Mouse (Mus musculus) embryonic facial prominence, embryonic 14.5 days (tissue): ENCODE results near the gene Hist1h4n. TPM values are rescaled to one million over a fixed set of nuclear protein-coding genes. Genes with fewer than 3 reads are reported as not detected.
A peak's percentile ranks its signal among the peaks of the same experiment; 100 is the strongest.
"Not testable (repeated sequence)": the region's sequence is repeated elsewhere in the genome, so short reads cannot be mapped to it uniquely, and the experiment has no call there.

Experiments used
- ATAC-seq: fragments of 200-750 bp; cut with Nextera tagmentation; 2 replicates; pipeline ENCODE4 v1.8.0; 2017; ENCODE audit warnings: low read depth, moderate number of reproducible peaks, moderate TSS enrichment
- DNase-seq: peaks from one replicate; pipeline ENCODE4 v3.0.0-alpha.2; 2015; ENCODE audit warnings: low spot score
- H3K27ac ChIP-seq: fragments of 300-500 bp; sonication (generic); replicated peaks from 2 replicates; pipeline ENCODE4 v1.5.1; 2014; ENCODE audit warnings: low read depth, mild to moderate bottlenecking, low read length, moderate library complexity
- H3K27me3 ChIP-seq: fragments of 300-500 bp; sonication (generic); replicated peaks from 2 replicates; pipeline ENCODE4 v1.6.1; 2014; ENCODE audit warnings: low read length; ENCODE audit not compliant: control insufficient read depth, insufficient read depth
- H3K36me3 ChIP-seq: fragments of 300-500 bp; sonication (generic); 2 replicates; pipeline ENCODE4 v1.6.1; 2014; ENCODE audit warnings: low read length, mixed read lengths; ENCODE audit not compliant: control insufficient read depth, insufficient read depth
- H3K4me1 ChIP-seq: fragments of 300-500 bp; sonication (generic); 2 replicates; pipeline ENCODE4 v1.6.1; 2014; ENCODE audit warnings: antibody characterized with exemption, low read length; ENCODE audit not compliant: control insufficient read depth, insufficient read depth
- H3K4me2 ChIP-seq: fragments of 300-500 bp; sonication (generic); 2 replicates; pipeline ENCODE4 v1.6.1; 2014; ENCODE audit warnings: low read depth, mild to moderate bottlenecking, low read length, moderate library complexity, mixed read lengths
- H3K4me3 ChIP-seq: fragments of 300-500 bp; sonication (generic); 2 replicates; pipeline ENCODE4 v1.5.1; 2014; ENCODE audit warnings: low read depth, mild to moderate bottlenecking, low read length
- H3K9ac ChIP-seq: fragments of 300-500 bp; sonication (generic); 2 replicates; pipeline ENCODE4 v1.6.1; 2014; ENCODE audit warnings: low read depth, mild to moderate bottlenecking, low read length, moderate library complexity, mixed read lengths
- H3K9me3 ChIP-seq: fragments of 300-500 bp; sonication (generic); 2 replicates; pipeline ENCODE4 v1.6.1; 2016; ENCODE audit warnings: low read length; ENCODE audit not compliant: control insufficient read depth
- WGBS: fragments of 180-500 bp; shearing (Covaris S2); extraction: QIAGEN DNeasy Blood & Tissue Kit; methylation state at CpG from one replicate; pipeline ENCODE4 v1.1.7; 2014; 5-methylcytosine and 5-hydroxymethylcytosine counted together
- polyA plus RNA-seq: library from polyadenylated mRNA; unstranded; fragments of >200 nt; fragmentation: Nextera tagmentation; extraction: Ambion mirVana; gene quantifications from 2 replicates; pipeline ENCODE4 v1.2.1, GENCODE M21; 2014

Hist1h4n gene
- polyA plus RNA-seq, 1 experiment from 2014 or later, result 16.4 TPM

- ATAC-seq, result 0 out of 2 replicates have a peak, but pooled peaks have one; percentile 10
- H3K27me3 ChIP-seq, H3K4me1 ChIP-seq, H3K4me3 ChIP-seq, H3K4me2 ChIP-seq, H3K27ac ChIP-seq, H3K9me3 ChIP-seq, DNase-seq, H3K36me3 ChIP-seq, H3K9ac ChIP-seq: not testable (repeated sequence)
- no CpG with 5 or more reads among the region's 8 CpGs for WGBS
These were observed 20.9 kb downstream of the Hist1h4n start for GRCm38 (mm10) chr13:21811074-21811473.

GRCm38 (mm10) chr13:21810073-21810472, 21.9 kb downstream of the Hist1h4n start, which contains the start of the genes Hist1h2bq and Hist1h2ao:
Gene Hist1h2bq, minus strand, starts transcription at chr13:21810197.
Gene Hist1h2ao, plus strand, starts transcription at chr13:21810465.
- H3K36me3 ChIP-seq, H3K9me3 ChIP-seq, DNase-seq, H3K4me1 ChIP-seq, H3K27ac ChIP-seq, H3K9ac ChIP-seq, H3K4me2 ChIP-seq, H3K4me3 ChIP-seq, H3K27me3 ChIP-seq: not testable (repeated sequence)
- WGBS, result no CpG with 5 or more reads among the region's 23 CpGs
- peak; percentile 96 for ATAC-seq

- no CpG with 5 or more reads among the region's 4 CpGs for WGBS
These were observed 28.9 kb downstream of the Hist1h4n start for GRCm38 (mm10) chr13:21803058-21803457.

GRCm38 (mm10) chr13:21797163-21797562, 34.8 kb downstream of the Hist1h4n start:
- H3K27ac ChIP-seq, H3K4me3 ChIP-seq, H3K9ac ChIP-seq, ATAC-seq, H3K9me3 ChIP-seq, H3K4me2 ChIP-seq, H3K27me3 ChIP-seq, H3K36me3 ChIP-seq, DNase-seq, H3K4me1 ChIP-seq: not testable (repeated sequence)

More at GRCm38 (mm10) chr13:21803058-21803457, 28.9 kb downstream of the Hist1h4n start:
- not testable (repeated sequence) for H3K27ac ChIP-seq, DNase-seq, H3K36me3 ChIP-seq, H3K4me3 ChIP-seq, H3K27me3 ChIP-seq, H3K9ac ChIP-seq, H3K4me1 ChIP-seq, H3K4me2 ChIP-seq, H3K9me3 ChIP-seq
- ATAC-seq, result peak; percentile 82

- Histone ChIP-seq H3K27ac (no peak overlapping the region), H3K9me3 (no peaks in the 10 kb centered on the region), H3K4me3 (no peak overlapping the region), H3K9ac (no peak overlapping the region), H3K36me3 (no peaks in the 10 kb centered on the region), H3K4me2 (no peak overlapping the region), H3K27me3 (no peaks in the 10 kb centered on the region), H3K4me1 (peaks cover 2% of the 10 kb centered on the region; the same call in 1 of the 2 replicates)
- 90% methylated on average over 7 of the region's 7 CpGs for WGBS
- DNase-seq (no peak), ATAC-seq (no peak)
These were observed 36.4 kb downstream of the Hist1h4n start for GRCm38 (mm10) chr13:21795584-21795983.

DNA sequence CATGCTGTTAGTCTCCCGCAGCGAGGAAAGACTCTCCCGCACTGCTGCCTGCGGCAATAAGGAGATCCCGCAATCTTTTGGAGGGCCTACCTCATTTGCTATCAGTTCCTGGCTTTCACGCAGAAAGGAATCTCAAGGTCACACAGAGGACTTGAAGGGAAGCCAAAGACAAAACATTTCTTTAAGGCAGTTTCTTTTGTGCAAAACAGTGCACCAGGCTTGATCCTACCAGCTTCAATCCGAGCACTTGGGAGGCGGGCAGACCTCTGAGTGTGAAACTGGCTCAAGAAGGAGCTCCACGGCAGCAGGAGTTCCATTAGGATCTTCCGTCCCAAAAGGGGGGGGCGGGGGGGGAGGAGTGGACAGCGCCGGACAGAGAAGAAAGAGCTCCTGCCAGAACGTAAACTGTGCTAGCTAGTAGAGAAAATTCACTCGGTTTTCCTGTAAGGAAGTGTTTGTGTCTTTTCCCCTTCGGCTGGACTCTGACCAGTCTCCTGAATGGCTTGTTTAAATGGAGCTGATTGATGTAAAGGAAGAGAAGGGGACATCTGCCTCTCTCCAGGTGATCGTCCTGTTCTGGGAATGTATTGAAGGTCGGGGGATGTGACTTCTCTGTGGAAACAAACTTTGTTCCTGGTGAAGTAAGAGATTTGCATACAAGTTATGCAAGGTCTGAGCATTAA, 41.3 kb downstream of the Hist1h4n start:
- Histone ChIP-seq H3K4me1 (peaks cover 22% of the 10 kb centered on the region), H3K36me3 (no peaks in the 10 kb centered on the region), H3K9me3 (no peaks in the 10 kb centered on the region), H3K27me3 (no peaks in the 10 kb centered on the region), H3K4me2 (peak overlapping the region; percentile 49), H3K9ac (peak overlapping the region; percentile 51), H3K27ac (peak overlapping the region; percentile 48), H3K4me3 (peak overlapping the region; percentile 16; the same call in 1 of the 2 replicates)
- ATAC-seq, result no peak
- DNase-seq, result peak; percentile 13
- 11% methylated on average over 18 of the region's 18 CpGs for WGBS

GRCm38 (mm10) chr13:21789925-21790324, 42.1 kb downstream of the Hist1h4n start:
- Histone ChIP-seq H3K4me1 (peaks cover 22% of the 10 kb centered on the region), H3K4me3 (no peak overlapping the region), H3K27me3 (no peaks in the 10 kb centered on the region), H3K9me3 (no peaks in the 10 kb centered on the region), H3K4me2 (no peak overlapping the region), H3K36me3 (no peaks in the 10 kb centered on the region), H3K9ac (no peak overlapping the region), H3K27ac (no peak overlapping the region)
- ATAC-seq, result no peak
- DNase-seq, result no peak
- WGBS, result 52% methylated on average over 6 of the region's 6 CpGs

GRCm38 (mm10) chr13:21787760-21788593, 44.0 kb downstream of the Hist1h4n start:
- DNase-seq (peak; percentile 68), ATAC-seq (0 out of 2 replicates have a peak, but pooled peaks have one; percentile 2)
- Histone ChIP-seq H3K9me3 (no peaks in the 10 kb centered on the region), H3K27me3 (no peaks in the 10 kb centered on the region), H3K4me1 (peaks cover 31% of the 10 kb centered on the region), H3K27ac (peak overlapping the region; percentile 90), H3K36me3 (no peaks in the 10 kb centered on the region), H3K9ac (peak overlapping the region; percentile 50), H3K4me3 (peak overlapping the region; percentile 36), H3K4me2 (peak overlapping the region; percentile 56)
- WGBS, result 16% methylated on average over 13 of the region's 21 CpGs
